In genomic region chr5:110401101-110401500, GRCm38 (mm10) we compare ENCODE assay signal across 18 mouse cellular contexts. TPM values are rescaled to one million over a fixed set of nuclear protein-coding genes. Genes with fewer than 3 reads are reported as not detected.
"Had no signal": no experiment of that assay in that cellular context is flagged by ENCODE, and none has a peak within 500 bp of the region (broad histone marks: within the 10 kb centered on the region; RNA-seq: fewer than 3 reads in every experiment).

No protein-coding gene starts in this region.

- DNase-seq: kidney, postnatal 4 days; liver; liver, embryonic 13.5 days; liver, postnatal 0 days; lung, postnatal 14 days; thymus, adult 2 months; thymus, postnatal 25 days had no signal

- H3K27me3 ChIP-seq: limb, embryonic 12.5 days; liver, embryonic 13.5 days; lung, embryonic 15.5 days; megakaryocyte, embryonic 14.5 days; midbrain, embryonic 15.5 days; neural tube, embryonic 12.5 days; stomach, embryonic 15.5 days had no signal

- H3K4me1 ChIP-seq: limb, embryonic 12.5 days; lung, embryonic 15.5 days; stomach, embryonic 15.5 days had no signal

- H3K27ac ChIP-seq: layer of hippocampus, adult 2 months; limb, embryonic 12.5 days; liver, embryonic 13.5 days; lung, embryonic 15.5 days; macrophage; midbrain, embryonic 15.5 days; neural tube, embryonic 12.5 days; stomach, embryonic 15.5 days had no signal

- H3K36me3 ChIP-seq: limb, embryonic 12.5 days; liver, embryonic 13.5 days; lung, embryonic 15.5 days; midbrain, embryonic 15.5 days; neural tube, embryonic 12.5 days; stomach, embryonic 15.5 days had no signal

- H3K4me3 ChIP-seq: layer of hippocampus, adult 2 months; limb, embryonic 12.5 days; liver, embryonic 13.5 days; lung, embryonic 15.5 days; megakaryocyte, embryonic 14.5 days; midbrain, embryonic 15.5 days; neural tube, embryonic 12.5 days; stomach, embryonic 15.5 days had no signal

- ATAC-seq: liver, postnatal 0 days; midbrain, embryonic 15.5 days had no signal

- H3K4me2 ChIP-seq: limb, embryonic 12.5 days; liver, embryonic 13.5 days; lung, embryonic 15.5 days; midbrain, embryonic 11.5 days; midbrain, embryonic 15.5 days; neural tube, embryonic 12.5 days; stomach, embryonic 15.5 days had no signal

- H3K9ac ChIP-seq: limb, embryonic 12.5 days; liver, embryonic 13.5 days; liver, postnatal 0 days; lung, embryonic 15.5 days; midbrain, embryonic 15.5 days; neural tube, embryonic 12.5 days; stomach, embryonic 15.5 days had no signal

- H3K9me3 ChIP-seq: limb, embryonic 12.5 days; liver, embryonic 13.5 days; lung, embryonic 15.5 days; megakaryocyte, embryonic 14.5 days; midbrain, embryonic 15.5 days; neural tube, embryonic 12.5 days; stomach, embryonic 15.5 days had no signal

RNA-seq across cellular contexts. Expression of gene Lrcol1, which starts 56.6 kb away (rescaled TPM):
- polyA plus RNA-seq: limb, embryonic 12.5 days; liver, embryonic 13.5 days; liver, postnatal 0 days; macrophage; midbrain, embryonic 11.5 days; midbrain, embryonic 15.5 days; neural tube, embryonic 12.5 days; spleen, adult 2 months; stomach, embryonic 15.5 days; urinary bladder, adult 2 months had no signal

RNA-seq across cellular contexts. Expression of gene P2rx2, which starts 58.1 kb away (rescaled TPM):
- polyA plus RNA-seq: liver, embryonic 13.5 days; macrophage had no signal
